Mouse (Mus musculus): ENCODE measurements at regions not wholly inside any gene's neighbourhood (a gene's known extent, or its start where the extent isn't known, plus 50 kb on each side); places are given as distances from the start of the nearest gene placed in this dataset.

- TF ChIP-seq CTCF (IDR thresholded peaks at IDR 0.05; ENCODE audit: low read depth) (no peak), EP300 (IDR thresholded peaks at IDR 0.05; ENCODE audit: low read depth) (no peak)
Measured at GRCm38 (mm10) chr10:51173619-51174018, 279.1 kb downstream of the Sim1 start.

All from liver, postnatal 0 days (tissue).